Mouse (Mus musculus) MEL (cell line): ENCODE results near the gene Ncbp1. TPM values are rescaled to one million over a fixed set of nuclear protein-coding genes. Genes with fewer than 3 reads are reported as not detected.

Source experiments
- DNase-seq: peaks from one replicate; pipeline ENCODE4 v3.0.0; 2011; ENCODE audit warnings: low read depth, low spot score
- H3K27ac ChIP-seq: 2 replicates; pipeline ENCODE4 v1.5.1; 2012; ENCODE audit warnings: low read depth, mild to moderate bottlenecking, control low read depth, low read length, moderate library complexity; ENCODE audit not compliant: control insufficient read depth
- H3K27me3 ChIP-seq, 2 experiments: fragments of 150-350 bp in 1 of 2; sonication (generic) in 1 of 2; 2 replicates each; pipeline ENCODE4 v1.6.1; 2012; ENCODE audit warnings: low read length in 2 of 2, mild to moderate bottlenecking in 2 of 2, improper control_type of control experiment in 1 of 2, moderate library complexity in 1 of 2; ENCODE audit not compliant: insufficient read depth in 2 of 2, control insufficient read depth in 1 of 2
- H3K36me3 ChIP-seq, 2 experiments: 2 replicates each; pipeline ENCODE4 v1.6.1; 2012 to 2014; ENCODE audit warnings: low read length in 2 of 2, improper control_type of control experiment in 1 of 2, inconsistent platforms in 1 of 2, mild to moderate bottlenecking in 1 of 2; ENCODE audit not compliant: insufficient read depth in 2 of 2, control insufficient read depth in 1 of 2
- H3K4me1 ChIP-seq, 2 experiments: fragments of 150-350 bp in 1 of 2; sonication (generic) in 1 of 2; 2 replicates each; pipeline ENCODE4 v1.6.1; 2012; ENCODE audit warnings: low read length in 2 of 2, improper control_type of control experiment in 1 of 2, mild to moderate bottlenecking in 1 of 2; ENCODE audit not compliant: insufficient read depth in 2 of 2, control insufficient read depth in 1 of 2
- H3K4me3 ChIP-seq, 2 experiments: fragments of 150-350 bp in 1 of 2; sonication (generic) in 1 of 2; 2 replicates each; pipeline ENCODE4 v1.5.1; 2012; ENCODE audit warnings: low read depth in 2 of 2, low read length in 2 of 2, mild to moderate bottlenecking in 2 of 2, moderate library complexity in 2 of 2, control low read depth in 1 of 2, improper control_type of control experiment in 1 of 2; ENCODE audit not compliant: control insufficient read depth in 1 of 2, insufficient read depth in 1 of 2
- H3K79me2 ChIP-seq: 2 replicates; pipeline ENCODE4 v1.6.1; 2012; ENCODE audit warnings: mild to moderate bottlenecking, low read length, moderate library complexity; ENCODE audit not compliant: control insufficient read depth, poor library complexity, insufficient read depth
- H3K9ac ChIP-seq: 2 replicates; pipeline ENCODE4 v1.6.1; 2012; ENCODE audit warnings: low read depth, mild to moderate bottlenecking, control low read depth, low read length, moderate library complexity; ENCODE audit not compliant: control insufficient read depth, poor library complexity, severe bottlenecking
- H3K9me3 ChIP-seq: fragments of 150-350 bp; sonication (generic); replicated peaks from 2 replicates; pipeline ENCODE4 v1.6.1; 2012; ENCODE audit warnings: mild to moderate bottlenecking, low read length, improper control_type of control experiment, moderate library complexity; ENCODE audit not compliant: insufficient read depth
- BHLHE40 ChIP-seq: IDR thresholded peaks from 2 replicates; pipeline ENCODE4 v1.6.1; 2012; ENCODE audit warnings: low read depth, mild to moderate bottlenecking, inconsistent platforms, low read length, improper control_type of control experiment, borderline replicate concordance
- CTCF ChIP-seq, 3 experiments: IDR thresholded peaks in 2 of 3; conservative IDR thresholded peaks in 1 of 3; 2 replicates each; pipeline ENCODE4 v1.5.1; 2011 to 2012; ENCODE audit warnings: low read length in 3 of 3, low read depth in 2 of 3, mild to moderate bottlenecking in 2 of 3, improper control_type of control experiment in 1 of 3, inconsistent platforms in 1 of 3, mixed read lengths in 1 of 3, moderate library complexity in 1 of 3; ENCODE audit not compliant: control insufficient read depth in 1 of 3, insufficient read depth in 1 of 3, poor library complexity in 1 of 3, severe bottlenecking in 1 of 3
- E2F4 ChIP-seq: IDR thresholded peaks from 2 replicates; pipeline ENCODE4 v1.6.1; 2011; ENCODE audit warnings: low read depth, low read length, improper control_type of control experiment, borderline replicate concordance
- EP300 ChIP-seq, 2 experiments: IDR thresholded peaks; 2 replicates each; pipeline ENCODE4 v1.6.1; 2011; ENCODE audit warnings: improper control_type of control experiment in 2 of 2, low read length in 2 of 2, low read depth in 1 of 2, mild to moderate bottlenecking in 1 of 2
- ETS1 ChIP-seq: IDR thresholded peaks from 2 replicates; pipeline ENCODE4 v1.6.1; 2012; ENCODE audit warnings: low read depth, mild to moderate bottlenecking, inconsistent platforms, low read length, improper control_type of control experiment, moderate library complexity
- GABPA ChIP-seq: IDR thresholded peaks from 2 replicates; pipeline ENCODE4 v1.6.1; 2012; ENCODE audit warnings: low read depth, mild to moderate bottlenecking, inconsistent platforms, low read length, improper control_type of control experiment, moderate library complexity
- KAT2A ChIP-seq: conservative IDR thresholded peaks from 2 replicates; pipeline ENCODE4 v1.6.1; 2012; ENCODE audit warnings: low read depth, low read length, improper control_type of control experiment, inconsistent platforms
- MAX ChIP-seq: IDR thresholded peaks from 2 replicates; pipeline ENCODE4 v1.6.1; 2011; ENCODE audit warnings: low read length, improper control_type of control experiment
- MAZ ChIP-seq: IDR thresholded peaks from 2 replicates; pipeline ENCODE4 v1.6.1; 2012; ENCODE audit warnings: low read depth, mild to moderate bottlenecking, inconsistent platforms, low read length, improper control_type of control experiment
- MEF2A ChIP-seq: IDR thresholded peaks from 2 replicates; pipeline ENCODE4 v1.6.1; 2014; ENCODE audit warnings: low read depth, mild to moderate bottlenecking, inconsistent platforms, low read length, improper control_type of control experiment; ENCODE audit not compliant: poor library complexity, insufficient replicate concordance, severe bottlenecking; ENCODE audit errors: extremely low read depth
- MXI1 ChIP-seq: IDR thresholded peaks from 2 replicates; pipeline ENCODE4 v1.6.1; 2011; ENCODE audit warnings: mild to moderate bottlenecking, low read depth, low read length, improper control_type of control experiment
- MYC ChIP-seq: IDR thresholded peaks from 2 replicates; pipeline ENCODE4 v1.6.1; 2011; ENCODE audit warnings: low read depth, mild to moderate bottlenecking, low read length, improper control_type of control experiment, moderate library complexity
- NRF1 ChIP-seq: IDR thresholded peaks from 2 replicates; pipeline ENCODE4 v1.6.1; 2014; ENCODE audit warnings: low read depth, mild to moderate bottlenecking, inconsistent platforms, low read length, improper control_type of control experiment, moderate library complexity; ENCODE audit not compliant: poor library complexity, insufficient read depth, severe bottlenecking
- POLR2A ChIP-seq, 2 experiments: IDR thresholded peaks; 2 replicates each; pipeline ENCODE4 v1.6.1; 2011 to 2012; ENCODE audit warnings: low read length in 2 of 2, mild to moderate bottlenecking in 2 of 2, control low read depth in 1 of 2, improper control_type of control experiment in 1 of 2, low read depth in 1 of 2, moderate library complexity in 1 of 2; ENCODE audit not compliant: control insufficient read depth in 1 of 2, insufficient read depth in 1 of 2, poor library complexity in 1 of 2
- POLR2AphosphoS2 ChIP-seq: IDR thresholded peaks from 2 replicates; pipeline ENCODE4 v1.6.1; 2011; ENCODE audit warnings: low read length, improper control_type of control experiment
- POLR2AphosphoS5 ChIP-seq: IDR thresholded peaks from 2 replicates; pipeline ENCODE4 v1.6.1; 2012; ENCODE audit warnings: low read depth, borderline replicate concordance, mild to moderate bottlenecking, inconsistent platforms, low read length, moderate library complexity, mixed read lengths
- RAD21 ChIP-seq: IDR thresholded peaks from 2 replicates; pipeline ENCODE4 v1.6.1; 2011; ENCODE audit warnings: mild to moderate bottlenecking, low read depth, low read length, improper control_type of control experiment
- TBP ChIP-seq: IDR thresholded peaks from 2 replicates; pipeline ENCODE4 v1.8.0; 2011; ENCODE audit warnings: low read depth, low read length, improper control_type of control experiment
- UBTF ChIP-seq: IDR thresholded peaks from 2 replicates; pipeline ENCODE4 v1.6.1; 2012; ENCODE audit warnings: low read depth, mild to moderate bottlenecking, inconsistent platforms, low read length, improper control_type of control experiment, moderate library complexity, borderline replicate concordance; ENCODE audit not compliant: insufficient read depth
- USF1 ChIP-seq: IDR thresholded peaks from 2 replicates; pipeline ENCODE4 v1.6.1; 2014; ENCODE audit warnings: low read depth, mild to moderate bottlenecking, inconsistent platforms, low read length, improper control_type of control experiment, moderate library complexity
- ZC3H11A ChIP-seq: IDR thresholded peaks from 2 replicates; pipeline ENCODE4 v1.6.1; 2012; ENCODE audit warnings: low read depth, mild to moderate bottlenecking, inconsistent platforms, low read length, improper control_type of control experiment
- ZMIZ1 ChIP-seq: IDR thresholded peaks from 2 replicates; pipeline ENCODE4 v1.6.1; 2012; ENCODE audit warnings: low read depth, mild to moderate bottlenecking, inconsistent platforms, low read length, improper control_type of control experiment, moderate library complexity
- polyA plus RNA-seq, 2 experiments: library from polyadenylated mRNA; stranded (reverse) in 1 of 2; unstranded in 1 of 2; fragments of >175 nt in 1 of 2; fragments of >200 nt in 1 of 2; gene quantifications; 2 replicates each; pipeline versions ENCODE4 v1.2.1 to v1.2.4; 2012; ENCODE audit warnings: low replicate concordance in 2 of 2, low read depth in 1 of 2; ENCODE audit not compliant: insufficient read length in 2 of 2, insufficient read depth in 1 of 2, missing spikeins in 1 of 2
- total RNA-seq: library from RNA; depleted of rRNA; stranded (reverse); fragments of 300-350 nt; gene quantifications from 2 replicates; pipeline ENCODE4 v1.2.3, GENCODE M21; 2012; rRNA removed

The Ncbp1 gene
- total and polyA plus RNA-seq, 3 experiments, result 86.6 to 106 TPM; not detected in 1

- H3K9ac ChIP-seq, result no peak overlapping the region
- no peak for DNase-seq
- H3K27ac ChIP-seq, result no peak overlapping the region
- no peaks in the 10 kb centered on the region for H3K9me3 ChIP-seq
- TF ChIP-seq MXI1 (no peak), KAT2A (no peak), E2F4 (no peak), GABPA (no peak)
- H3K27me3 ChIP-seq, result peaks cover 4 to 13% of the 10 kb centered on the region in 2 experiments
- no peak overlapping the region for H3K4me3 ChIP-seq
- peaks cover 0 to 4% of the 10 kb centered on the region in 2 experiments; a peak in 2 of 4 replicates for H3K4me1 ChIP-seq
- H3K36me3 ChIP-seq, result no peaks in the 10 kb centered on the region
- H3K79me2 ChIP-seq, result no peaks in the 10 kb centered on the region
Measured at GRCm38 (mm10) chr4:46202562-46203126, 64.2 kb downstream of the Ncbp1 start.

DNA sequence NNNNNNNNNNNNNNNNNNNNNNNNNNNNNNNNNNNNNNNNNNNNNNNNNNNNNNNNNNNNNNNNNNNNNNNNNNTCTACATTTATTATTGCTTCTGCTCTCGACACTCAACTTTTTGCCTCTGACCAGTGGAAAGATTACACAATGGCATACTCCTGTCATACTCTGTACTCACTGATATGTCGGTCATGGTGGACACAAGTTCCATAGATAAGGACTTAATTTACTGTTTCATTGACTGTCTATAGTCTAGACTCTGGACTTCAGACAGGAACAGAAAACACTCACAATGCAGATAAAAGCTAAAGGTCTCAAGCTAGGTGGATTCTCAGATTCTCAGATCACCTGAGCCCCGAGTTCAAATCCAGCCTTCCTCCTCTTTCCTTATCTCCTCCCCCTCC lies 82.7 kb downstream of the Ncbp1 start:
- no peak for DNase-seq
- H3K9ac ChIP-seq, result no peak overlapping the region
- peaks cover 6 to 16% of the 10 kb centered on the region in 2 experiments for H3K27me3 ChIP-seq
- H3K36me3 ChIP-seq, result no peaks in the 10 kb centered on the region
- no peaks in the 10 kb centered on the region for H3K4me1 ChIP-seq
- no peak overlapping the region for H3K4me3 ChIP-seq
- no peak overlapping the region for H3K27ac ChIP-seq
- H3K9me3 ChIP-seq, result no peaks in the 10 kb centered on the region
- no peaks in the 10 kb centered on the region for H3K79me2 ChIP-seq
- TF ChIP-seq KAT2A (no peak), ETS1 (no peak), MAX (no peak), POLR2AphosphoS5 (no peak), BHLHE40 (no peak), MYC (no peak), USF1 (no peak), MEF2A (no peak), NRF1 (no peak), ZC3H11A (no peak), CTCF (IDR thresholded peaks at IDR 0.05 in 2 of 3, conservative IDR thresholded peaks at IDR 0.05 in 1 of 3; ENCODE audit: control insufficient read depth in 1 of 3, insufficient read depth in 1 of 3, low read depth in 2 of 3, low read length in 3 of 3, poor library complexity in 1 of 3, severe bottlenecking in 1 of 3) (no peak), MAZ (no peak), POLR2AphosphoS2 (no peak), EP300 (IDR thresholded peaks at IDR 0.05; ENCODE audit: low read depth in 1 of 2, low read length in 2 of 2) (no peak), RAD21 (no peak), TBP (no peak), ZMIZ1 (no peak), UBTF (no peak), POLR2A (IDR thresholded peaks at IDR 0.05; ENCODE audit: control insufficient read depth in 1 of 2, insufficient read depth in 1 of 2, low read depth in 1 of 2, low read length in 2 of 2, poor library complexity in 1 of 2) (no peak)

Other genes starting within 250 kb of the Ncbp1 start
- gene Ccdc180, start 248.3 kb upstream of the Ncbp1 start, total RNA-seq, result 0.07 and 0.08 TPM in 2 replicates
- gene Ccdc180, start 248.3 kb upstream of the Ncbp1 start, polyA plus RNA-seq, result under 1 TPM in 1 of 2 experiments, not detected in 1; 0.31 TPM
- 11.8 and 11.9 TPM in 2 replicates for gene Tdrd7, start 173.3 kb upstream of the Ncbp1 start, total RNA-seq
- gene Tdrd7, start 173.3 kb upstream of the Ncbp1 start, polyA plus RNA-seq, result 1 to 10 TPM in 1 of 2 experiments, not detected in 1; 7.7 TPM
- 2.2 and 2.3 TPM in 2 replicates for gene Tmod1, start 99.7 kb upstream of the Ncbp1 start, total RNA-seq
- gene Tmod1, start 99.7 kb upstream of the Ncbp1 start, polyA plus RNA-seq, result 1 to 10 TPM in 1 of 2 experiments, not detected in 1; 8.1 TPM
- gene Tstd2, start 81 bp downstream of the Ncbp1 start, total RNA-seq, result 26.0 and 30.1 TPM in 2 replicates
- 10 to 100 TPM in 1 of 2 experiments, not detected in 1; 27.8 TPM for gene Tstd2, start 81 bp downstream of the Ncbp1 start, polyA plus RNA-seq
- gene Xpa, start 57.7 kb downstream of the Ncbp1 start, total RNA-seq, result 11.4 and 12.7 TPM in 2 replicates
- 10 to 100 TPM in 1 of 2 experiments, not detected in 1; 24.0 TPM for gene Xpa, start 57.7 kb downstream of the Ncbp1 start, polyA plus RNA-seq
- 0.04 TPM in 1 of 2 replicates, not detected in the other for gene Foxe1, start 205.0 kb downstream of the Ncbp1 start, total RNA-seq
- not detected for gene Foxe1, start 205.0 kb downstream of the Ncbp1 start, polyA plus RNA-seq